Mouse (Mus musculus): ENCODE measurements at regions not wholly inside any gene's neighbourhood (a gene's known extent, or its start where the extent isn't known, plus 50 kb on each side); places are given as distances from the start of the nearest gene placed in this dataset.

DNA sequence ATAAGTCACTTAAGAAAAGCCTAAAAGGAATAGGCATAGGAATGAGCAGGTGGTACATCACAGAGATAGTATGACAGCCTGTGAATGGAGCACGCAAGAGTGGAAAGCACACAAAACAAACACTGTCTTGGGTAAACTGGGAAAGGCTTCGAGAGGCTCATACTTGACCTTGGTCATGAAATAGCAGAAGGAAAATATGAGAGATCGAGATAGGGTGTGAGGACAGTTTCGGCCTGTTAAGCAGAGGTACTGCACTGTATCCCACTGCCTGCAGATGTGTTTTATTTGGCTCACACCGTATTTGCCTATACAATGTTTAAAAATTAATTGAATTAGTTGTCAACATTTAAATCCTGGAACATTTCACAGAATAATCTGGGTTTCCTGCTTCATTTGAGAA lies 596.2 kb upstream of the Slit2 start:
- TF ChIP-seq CTCF (IDR thresholded peaks at IDR 0.05; ENCODE audit: low read depth, low read length) = no peak
- no peak for TF ChIP-seq POLR2A (IDR thresholded peaks at IDR 0.05; ENCODE audit: borderline replicate concordance, low read depth, low read length)

Data from bone marrow macrophage, adult 2 months (primary cell).